Mouse (Mus musculus): Measurements from ENCODE around the gene Myh6. TPM values are rescaled to one million over a fixed set of nuclear protein-coding genes. Genes with fewer than 3 reads are reported as not detected.
A peak's percentile ranks its signal among the peaks of the same experiment; 100 is the strongest.
"Not testable (repeated sequence)": the region's sequence is repeated elsewhere in the genome, so short reads cannot be mapped to it uniquely, and the experiment has no call there.

Myh6 gene
- total and polyA plus RNA-seq, 3 experiments, result not detected

GRCm38 (mm10) chr14:54956533-54956932 lies 10.2 kb downstream of the Myh6 start:
- DNase-seq, result no peak

DNA sequence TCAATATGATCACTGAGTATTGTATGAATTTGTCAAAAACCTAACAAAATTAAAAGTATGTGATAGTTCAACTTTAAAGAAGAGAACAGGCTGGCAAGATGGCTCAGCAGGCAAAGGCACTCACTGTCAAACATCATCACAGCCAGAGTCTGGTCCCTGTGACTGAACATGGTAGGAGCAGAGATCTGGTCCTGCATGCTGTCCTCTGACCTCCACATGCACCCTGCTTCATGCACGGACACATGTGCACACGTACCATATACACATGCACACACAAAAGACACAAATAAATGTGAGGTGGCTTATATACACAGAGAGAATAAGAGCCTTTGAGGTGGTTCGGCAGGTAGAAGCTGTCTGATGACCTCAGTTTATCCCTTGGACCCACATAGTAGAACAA lies 11.2 kb downstream of the Myh6 start:
- DNase-seq, result no peak

DNA sequence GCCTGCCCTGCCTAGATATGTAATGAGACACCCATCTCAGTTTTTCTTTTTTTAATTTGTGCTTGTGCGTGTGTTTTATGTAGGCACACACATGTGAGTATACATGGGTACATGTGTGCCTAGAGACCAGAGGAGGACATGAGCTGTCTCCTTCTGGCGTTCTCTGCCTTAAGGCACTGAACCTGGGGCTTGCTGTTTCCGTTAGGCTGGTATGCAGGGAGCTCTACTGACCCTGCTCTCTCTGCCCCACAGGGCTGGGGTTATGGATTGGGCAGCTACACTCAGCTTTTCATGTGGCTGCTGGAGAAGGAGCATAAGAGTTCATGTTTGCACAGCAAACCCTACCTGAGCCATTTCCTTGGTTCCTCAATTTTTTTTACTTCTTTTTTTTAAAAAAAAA lies 12.3 kb downstream of the Myh6 start:
- DNase-seq, result no peak

DNA sequence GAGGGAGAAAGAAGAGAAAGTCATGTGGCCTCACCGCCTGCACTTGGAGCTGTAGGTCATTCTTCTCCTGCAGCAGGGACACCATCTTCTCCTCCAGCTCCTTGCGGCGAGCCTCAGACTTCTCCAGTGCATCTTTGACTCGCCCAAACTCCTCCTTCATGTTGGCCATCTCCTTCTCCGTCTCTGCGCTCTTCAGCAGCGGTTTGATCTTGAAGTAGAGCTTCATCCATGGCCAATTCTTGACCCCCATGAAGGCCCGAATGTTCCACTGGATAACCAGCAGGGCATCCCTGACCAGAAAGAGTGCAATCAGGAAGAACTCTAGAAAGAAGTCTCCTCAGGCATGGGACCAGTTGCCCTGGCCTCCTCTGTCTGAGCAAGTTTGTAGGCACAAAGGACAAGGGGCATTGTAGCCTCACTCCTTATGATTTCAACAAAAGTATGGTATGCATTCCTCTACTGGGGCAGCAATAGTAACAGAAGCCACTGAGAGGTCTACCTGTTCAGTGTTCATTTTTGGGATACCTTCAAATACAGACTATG lies 13.0 kb downstream of the Myh6 start:
- no peak for DNase-seq

- DNase-seq, result no peak
These were observed 15.1 kb downstream of the Myh6 start for GRCm38 (mm10) chr14:54951587-54951986.

- DNase-seq, result no peak
These were observed 16.2 kb downstream of the Myh6 start for GRCm38 (mm10) chr14:54950493-54950892.

GRCm38 (mm10) chr14:54948781-54949180 lies 17.9 kb downstream of the Myh6 start:
- no peak for DNase-seq

DNA sequence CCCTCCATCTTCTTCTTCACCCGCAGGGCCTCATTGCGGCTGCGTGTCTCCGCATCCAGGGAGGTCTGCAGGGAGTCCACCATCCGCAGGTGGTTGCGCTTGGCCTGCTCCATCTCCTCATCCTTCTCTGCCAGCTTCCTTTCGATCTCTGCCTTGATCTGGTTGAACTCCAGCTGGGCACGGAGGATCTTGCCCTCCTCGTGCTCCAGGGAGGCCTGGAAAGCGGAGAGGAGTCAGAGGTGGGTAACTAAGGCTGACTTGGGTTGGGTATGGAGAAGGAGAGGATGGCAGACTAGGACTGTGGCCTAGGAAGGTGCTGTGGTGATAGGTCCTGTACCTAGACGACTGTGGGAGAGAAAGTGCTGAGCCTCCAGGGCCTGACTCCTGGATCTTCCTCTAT lies 19.7 kb downstream of the Myh6 start:
- not testable (repeated sequence) for DNase-seq

DNA sequence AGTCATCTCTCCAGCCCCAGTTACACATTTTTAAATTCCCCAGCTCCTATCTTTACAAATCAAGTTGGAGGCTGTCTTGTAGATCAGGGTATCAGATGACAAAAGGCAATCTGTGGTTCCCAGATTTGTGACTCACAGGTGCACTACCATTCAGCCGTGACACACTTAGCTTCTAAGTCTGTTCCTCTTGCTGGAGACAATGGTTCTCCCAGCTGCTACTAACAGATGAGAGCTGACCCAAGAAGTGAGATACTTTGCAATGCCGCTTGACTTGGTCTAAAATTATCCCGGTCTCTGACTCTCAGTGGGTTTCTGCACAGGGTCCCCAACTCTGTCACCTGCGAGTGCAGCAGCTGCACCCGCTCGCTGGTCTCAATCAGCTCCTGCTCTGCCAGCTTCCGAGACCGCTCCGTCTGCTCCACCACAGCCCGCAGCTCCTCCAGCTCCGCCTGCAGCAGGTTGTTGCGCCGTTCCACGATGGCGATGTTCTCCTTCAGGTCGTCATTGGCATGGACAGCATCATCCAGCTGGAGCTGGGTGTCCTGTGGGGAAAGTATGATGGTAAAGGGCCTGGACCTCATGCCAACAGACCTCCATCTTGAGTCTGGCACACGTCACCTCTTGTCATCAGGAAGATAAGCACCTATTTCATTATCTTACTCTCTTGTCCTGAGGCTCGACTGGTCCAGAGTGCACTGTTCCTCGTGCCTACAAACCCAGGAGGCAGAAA lies 20.6 kb downstream of the Myh6 start:
- DNase-seq, result no peak

DNA sequence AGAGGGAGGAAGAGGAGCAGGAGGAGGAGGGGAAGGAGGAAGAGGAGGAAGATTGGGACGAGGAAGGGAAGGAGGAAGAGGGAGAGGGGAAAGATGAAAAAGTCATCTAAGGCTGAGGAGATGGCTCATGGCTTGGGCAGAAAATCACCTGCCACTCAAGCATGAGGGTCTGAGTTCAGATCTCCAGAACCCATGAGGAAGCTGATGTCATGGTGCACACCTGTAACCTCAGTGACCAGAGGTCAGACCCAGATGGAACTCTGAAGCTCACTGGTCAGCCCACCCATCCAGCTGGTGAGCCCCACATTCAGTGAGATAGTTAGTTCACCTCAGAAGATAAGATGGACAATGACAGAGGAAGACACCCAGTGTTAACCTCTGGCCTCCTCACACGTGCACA lies 21.8 kb downstream of the Myh6 start:
- DNase-seq, result no peak

GRCm38 (mm10) chr14:54943971-54944370 lies 22.8 kb downstream of the Myh6 start:
- DNase-seq, result no peak

DNA sequence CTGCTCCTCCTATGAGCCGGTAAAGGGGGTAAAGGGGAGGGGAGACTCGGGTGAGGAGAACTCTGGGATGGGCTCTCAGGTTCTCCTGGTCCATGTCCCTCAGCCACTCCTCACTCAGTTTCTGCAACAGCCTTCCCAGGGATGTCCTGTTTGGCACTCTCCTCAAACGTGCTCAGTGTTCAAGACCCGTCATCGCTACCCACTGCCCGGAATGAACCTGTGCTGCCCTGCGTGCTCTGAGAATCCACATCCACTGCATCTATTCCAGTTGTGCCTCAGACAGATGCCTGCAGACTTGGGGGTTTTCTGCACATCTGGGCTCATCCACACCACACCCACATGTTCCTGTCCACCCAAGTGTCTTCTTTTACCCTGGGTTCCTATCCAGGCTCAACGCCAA lies 24.2 kb downstream of the Myh6 start:
- DNase-seq, result no peak

GRCm38 (mm10) chr14:54941024-54941978 lies 25.4 kb downstream of the Myh6 start:
- DNase-seq, result no peak

DNA sequence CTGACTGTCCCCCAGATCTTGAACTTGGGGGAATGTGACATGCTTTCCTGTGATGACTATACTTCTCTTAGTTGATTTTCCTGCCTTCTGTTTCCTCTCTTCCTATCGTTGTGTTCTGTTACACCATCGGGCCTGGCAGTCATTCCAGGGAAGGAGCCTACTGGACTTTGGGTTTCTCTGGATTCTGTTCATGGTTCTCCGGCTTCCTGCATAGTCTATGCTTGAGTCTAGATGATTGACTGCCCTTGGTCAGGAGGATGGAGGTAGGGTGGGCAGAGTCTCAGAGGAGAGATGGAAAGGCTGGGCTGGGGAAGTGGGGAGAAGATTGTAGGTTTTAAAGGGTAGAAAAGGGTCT lies 26.6 kb downstream of the Myh6 start:
- no peak for DNase-seq

DNA sequence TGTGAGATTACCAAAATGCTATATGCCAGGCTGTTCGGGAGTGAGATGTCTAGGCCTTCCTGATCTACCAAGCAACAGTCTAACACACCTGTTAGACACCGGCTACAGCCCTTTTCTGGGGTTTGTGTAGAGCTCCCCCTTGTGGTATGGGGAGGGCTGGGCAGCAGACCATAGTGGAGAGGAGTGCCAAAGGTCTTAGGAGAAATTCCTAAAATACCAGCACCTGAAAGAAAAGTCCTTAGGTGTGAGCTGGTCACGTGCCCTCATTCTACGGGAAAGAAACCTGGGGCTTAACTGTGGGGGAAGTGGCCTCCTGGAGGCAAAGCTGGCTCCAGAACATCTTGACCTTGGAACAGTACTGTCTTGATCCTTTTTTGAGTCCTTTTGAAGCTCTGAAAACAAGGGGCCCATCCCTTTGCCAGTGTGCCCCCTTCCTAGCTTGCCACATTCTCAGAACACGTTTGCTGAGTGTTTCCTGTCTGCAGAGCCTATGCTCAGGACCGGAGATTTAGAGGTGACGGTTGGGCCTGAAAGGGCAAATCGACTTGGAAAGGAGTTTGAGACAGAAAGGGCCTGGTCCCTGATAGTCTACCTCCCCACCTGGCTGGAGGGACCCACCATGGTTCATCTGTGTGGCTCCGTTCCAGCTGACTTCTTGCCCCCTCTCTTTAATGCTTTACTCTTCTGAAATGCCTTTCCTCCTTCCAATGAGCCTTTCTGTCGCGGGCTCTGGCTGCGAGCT lies 27.1 kb downstream of the Myh6 start:
- DNase-seq, result peak; percentile 66

- DNase-seq, result no peak
These were observed 28.1 kb downstream of the Myh6 start for GRCm38 (mm10) chr14:54938431-54939219.

GRCm38 (mm10) chr14:54937361-54938182 lies 29.2 kb downstream of the Myh6 start:
- no peak for DNase-seq

GRCm38 (mm10) chr14:54936831-54937160 lies 29.9 kb downstream of the Myh6 start:
- no peak for DNase-seq

DNA sequence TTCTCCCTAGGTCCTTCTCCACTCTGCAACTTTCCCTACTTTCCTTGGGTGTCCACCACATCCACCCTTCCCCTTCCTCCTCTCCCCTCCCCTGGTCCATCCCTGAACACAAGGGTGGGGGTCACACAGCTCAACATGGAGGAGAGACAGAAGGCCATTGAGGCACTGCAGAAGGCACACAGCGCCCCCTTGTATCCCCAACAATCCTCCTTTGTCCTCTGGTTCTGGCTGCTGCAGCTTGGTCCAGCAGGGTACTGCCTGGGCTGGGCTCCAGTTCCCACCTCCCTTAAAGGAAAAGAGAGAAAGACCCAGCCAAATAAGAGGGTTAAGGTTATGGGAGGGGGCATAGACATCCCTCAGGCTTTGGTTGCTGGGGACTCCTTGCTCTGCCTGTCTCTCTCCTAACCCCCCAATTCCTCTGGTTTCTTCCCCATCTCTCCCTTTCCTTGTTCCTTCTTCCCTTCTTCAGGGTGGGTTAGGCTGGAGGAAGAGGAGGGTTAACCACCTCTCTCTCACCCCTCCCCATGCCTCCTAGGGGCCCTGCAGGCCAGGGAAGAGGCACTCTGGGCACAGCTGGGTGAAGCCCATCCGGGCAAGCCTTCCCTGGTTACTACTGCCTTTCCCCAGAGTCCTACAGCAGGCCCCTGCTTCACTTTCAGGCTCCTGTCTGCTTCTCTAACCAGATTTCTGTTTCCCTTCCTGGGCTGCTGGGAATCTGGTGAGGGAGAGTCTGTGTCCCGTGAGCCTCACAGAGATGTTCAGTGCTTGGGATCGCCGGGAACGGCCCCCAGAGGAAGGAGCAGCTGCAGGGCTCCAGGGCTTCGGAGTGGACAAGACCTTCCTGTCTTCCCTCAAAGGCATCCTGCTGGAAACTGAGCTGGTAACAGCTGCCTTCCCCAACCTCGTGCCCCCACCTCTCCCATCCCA lies 30.6 kb downstream of the Myh6 start, which contains the start of gene Cmtm5:
TSS of gene Cmtm5 (plus strand) at position 358 of the 927 bp plus-strand sequence.
- no peak for DNase-seq

All from adrenal gland, adult 2 months (tissue).